Mouse (Mus musculus) thymus, postnatal 4 days (tissue): ENCODE data around the gene Gm44579.
A peak's percentile ranks its signal among the peaks of the same experiment; 100 is the strongest.

Experiments used
- DNase-seq: peaks from one replicate; pipeline ENCODE4 v3.0.0; 2021

The Gm44579 gene

DNA sequence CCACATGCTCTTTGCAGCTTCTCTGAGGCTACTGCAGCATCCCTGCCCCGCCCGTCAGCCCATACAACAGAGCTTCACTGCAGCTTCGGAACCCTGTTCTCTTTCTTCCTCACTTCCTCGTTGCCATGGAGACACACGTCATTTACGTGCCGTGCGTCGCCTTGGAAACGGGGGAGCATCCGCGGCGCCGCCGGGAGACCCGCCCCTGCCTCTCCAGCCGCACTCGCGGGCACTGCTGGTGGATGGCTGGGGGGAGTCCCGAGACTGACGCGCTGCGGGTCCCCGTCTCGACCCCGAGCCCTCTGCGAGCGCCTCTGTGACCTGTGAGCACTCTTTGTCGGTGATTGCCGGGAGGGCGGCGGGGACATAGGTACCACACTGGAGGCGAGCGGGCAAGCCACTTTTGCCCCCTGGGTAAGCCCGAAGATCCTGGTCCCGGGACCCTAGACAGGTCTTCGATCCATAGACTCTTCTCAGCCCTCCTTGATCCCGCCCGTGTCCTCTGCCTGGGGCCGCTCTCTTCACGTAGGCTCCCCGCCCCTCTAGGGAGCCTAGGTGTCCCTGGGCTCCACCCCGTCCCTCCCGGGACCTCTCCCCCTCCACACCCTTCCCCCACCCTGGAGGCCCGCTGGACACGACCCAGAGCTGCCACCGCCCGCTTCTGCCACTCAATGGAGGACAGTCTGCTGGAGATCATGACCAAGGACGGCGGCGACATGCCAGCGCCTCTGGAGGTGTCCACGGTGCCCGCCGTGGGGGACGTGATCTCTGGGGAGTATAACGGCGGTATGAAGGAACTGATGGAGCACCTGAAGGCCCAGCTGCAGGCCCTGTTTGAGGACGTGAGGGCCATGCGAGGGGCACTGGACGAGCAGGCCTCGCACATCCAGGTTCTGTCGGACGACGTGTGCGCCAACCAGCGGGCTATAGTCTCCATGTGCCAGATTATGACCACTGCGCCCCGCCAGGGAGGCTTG lies 52.8 kb downstream of the Gm44579 start:
- peak; percentile 81 for DNase-seq

DNA sequence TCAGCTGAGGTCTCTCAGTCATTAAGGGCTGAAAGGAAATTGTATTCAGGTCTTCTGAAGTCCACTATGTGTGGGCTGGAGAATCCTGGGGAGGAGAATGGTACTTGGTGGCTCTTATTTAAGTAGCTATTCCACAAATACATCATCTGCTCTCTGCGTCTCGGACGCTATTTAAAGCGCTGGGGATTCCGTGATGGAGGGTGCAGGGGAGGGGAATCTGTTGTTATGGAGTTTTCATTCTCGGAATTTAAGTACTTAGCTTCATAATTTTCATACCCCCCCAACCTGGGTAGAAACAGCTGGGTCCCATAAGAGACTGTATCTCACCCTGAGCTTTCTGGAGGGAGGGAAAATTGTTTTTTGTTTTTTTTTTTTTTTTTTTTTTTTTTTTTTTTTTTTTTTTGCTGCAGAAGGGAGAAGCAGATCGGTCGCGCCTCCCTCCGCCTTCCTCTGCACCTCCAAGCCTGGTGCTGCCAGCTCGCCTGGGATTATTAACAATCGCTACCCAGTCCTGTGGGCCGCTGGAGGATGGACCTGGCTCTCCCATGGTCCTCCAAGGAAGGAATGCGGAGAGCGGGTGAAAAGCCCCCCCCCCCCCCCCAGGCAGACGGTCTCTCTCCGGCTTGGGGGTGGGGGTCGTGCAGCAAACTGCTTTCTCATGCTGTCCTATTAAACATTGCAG lies 53.7 kb downstream of the Gm44579 start, which contains the start of gene Ccdc184:
TSS of gene Ccdc184 (plus strand) at position 196 of the 682 bp plus-strand sequence.
- no peak for DNase-seq

DNA sequence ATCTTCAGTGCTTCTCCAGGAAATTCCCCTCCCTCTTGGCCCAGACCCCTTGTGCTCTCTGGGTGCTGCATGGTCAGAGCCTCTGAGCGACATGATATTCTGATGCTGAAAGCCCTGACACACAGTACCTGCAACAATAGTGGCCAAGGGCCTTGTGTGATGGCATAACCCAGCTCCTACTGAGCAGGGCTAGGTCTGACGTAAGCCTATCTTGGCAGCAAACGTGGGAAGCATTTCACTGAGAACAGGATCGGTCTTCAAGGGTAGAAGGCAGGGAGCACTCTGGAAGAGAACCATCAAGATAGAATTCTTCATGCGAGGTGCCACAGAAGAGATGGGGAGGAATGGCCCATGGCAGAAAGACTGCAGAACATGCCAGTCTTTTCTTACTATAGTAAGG lies 55.3 kb downstream of the Gm44579 start, which contains the start of gene Asb8:
TSS of gene Asb8 (minus strand) at position 101 of the 400 bp plus-strand sequence.
- no peak for DNase-seq

DNA sequence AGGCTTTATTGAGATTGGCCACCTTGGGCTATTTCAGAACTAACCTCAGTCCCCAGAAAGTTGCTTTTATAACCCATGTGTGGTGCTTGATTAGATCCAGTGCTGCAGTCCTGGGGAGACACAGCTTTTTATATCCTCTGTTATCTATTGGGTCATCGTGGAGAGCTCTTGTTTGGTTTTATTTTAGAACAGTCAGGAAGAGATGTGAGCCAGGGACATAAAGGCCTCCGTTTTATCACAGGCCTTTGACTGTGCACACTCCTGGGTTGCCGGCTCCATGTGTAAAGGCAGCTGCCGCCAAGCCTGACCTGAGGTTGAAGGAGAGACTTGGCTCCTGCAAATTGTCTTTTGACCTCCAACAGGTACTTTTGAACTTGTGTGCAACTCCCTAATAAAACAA lies 58.2 kb downstream of the Gm44579 start:
- DNase-seq = no peak

DNA sequence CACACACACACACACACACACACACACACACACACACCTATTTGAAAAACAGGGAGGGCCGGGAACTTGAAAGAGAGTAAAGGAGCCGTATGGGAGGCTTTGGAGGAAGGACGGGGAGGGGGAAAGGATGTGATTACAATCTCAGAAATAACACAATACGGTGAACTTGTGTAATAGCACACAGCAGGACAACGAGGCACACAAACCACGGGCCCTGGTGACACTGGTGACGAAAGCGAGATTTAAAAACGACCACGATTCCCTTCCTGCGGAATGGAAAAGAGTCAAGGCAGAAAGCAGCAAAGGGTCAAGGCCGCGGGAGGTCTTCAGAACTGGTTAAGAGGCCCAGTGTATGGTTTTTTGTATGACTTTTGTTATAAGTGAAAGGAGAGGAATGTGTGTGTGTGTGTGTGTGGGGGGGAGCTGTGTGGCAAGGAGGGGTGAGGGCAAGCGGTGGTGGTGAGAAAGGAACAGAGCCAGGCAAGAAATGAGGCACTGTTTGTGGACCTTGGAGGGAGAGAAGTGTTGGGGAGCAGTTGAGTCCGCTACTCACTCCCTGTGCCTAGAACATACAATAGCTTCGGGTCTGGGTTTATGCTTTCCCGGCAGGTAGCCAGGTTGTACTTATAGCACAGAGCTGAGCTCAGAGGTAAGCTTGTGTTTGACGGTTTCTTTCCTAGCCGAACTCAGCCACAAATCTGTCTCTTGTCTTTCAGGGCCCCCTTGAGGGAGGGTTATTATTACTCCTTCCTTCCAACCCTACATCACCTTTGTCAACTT lies 59.6 kb downstream of the Gm44579 start:
- DNase-seq = no peak

DNA sequence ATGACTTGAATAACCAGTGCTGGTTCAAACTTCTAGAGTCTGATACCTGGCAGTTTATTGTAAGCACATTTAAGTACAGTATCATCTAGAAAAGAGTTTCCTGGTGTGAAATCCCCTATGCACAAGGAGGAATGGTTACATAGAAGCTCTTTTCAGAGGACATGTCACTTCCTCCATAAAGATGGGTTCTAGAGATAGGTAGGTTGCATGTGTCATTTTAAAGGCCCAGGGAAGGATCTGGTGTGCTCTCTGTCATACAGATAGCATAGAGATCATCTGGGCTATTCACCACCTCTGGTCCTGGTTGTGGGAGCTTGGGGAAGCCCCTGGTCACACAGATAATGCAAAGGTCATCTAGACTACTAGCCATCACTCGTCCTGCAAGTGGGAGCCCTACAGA lies 63.5 kb downstream of the Gm44579 start:
- no peak for DNase-seq

DNA sequence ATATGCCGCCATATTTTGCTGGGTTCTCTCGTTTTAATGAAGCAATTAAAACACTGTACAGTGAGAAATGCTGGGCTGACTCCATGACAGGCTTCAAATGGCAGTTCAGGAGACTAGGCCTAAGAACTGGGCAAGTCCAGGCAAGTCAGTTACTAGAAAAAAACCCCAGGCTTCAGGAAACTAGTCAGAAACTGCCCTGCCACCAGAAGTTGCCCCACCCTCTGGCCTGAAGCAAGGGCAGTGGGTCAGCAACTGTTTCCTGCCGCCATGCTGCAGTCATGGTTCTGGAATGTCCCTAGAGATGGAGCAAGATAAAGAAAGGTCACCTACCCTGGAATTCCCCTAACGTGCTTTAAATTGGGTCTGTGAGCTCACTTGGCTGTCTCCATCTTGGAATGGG lies 64.8 kb downstream of the Gm44579 start:
- no peak for DNase-seq

DNA sequence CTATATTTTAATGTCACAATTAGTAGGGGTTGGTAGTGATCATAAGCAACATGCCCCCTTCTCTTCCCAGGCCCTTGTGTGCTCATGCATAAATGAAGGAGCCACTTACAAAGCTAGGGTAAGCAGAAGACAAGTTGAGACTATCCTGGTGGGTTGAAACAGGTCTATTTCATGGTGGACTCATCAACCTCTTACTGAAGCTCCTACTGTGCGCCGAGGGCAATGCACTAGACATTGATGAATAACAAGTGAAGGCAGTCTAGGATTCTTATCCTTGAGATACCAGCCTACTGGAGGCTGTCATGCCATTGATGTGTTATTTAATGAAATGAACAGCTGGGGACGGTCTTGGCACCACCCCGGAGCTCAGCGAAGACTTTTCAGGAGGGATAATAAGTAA lies 65.5 kb downstream of the Gm44579 start:
- no peak for DNase-seq

DNA sequence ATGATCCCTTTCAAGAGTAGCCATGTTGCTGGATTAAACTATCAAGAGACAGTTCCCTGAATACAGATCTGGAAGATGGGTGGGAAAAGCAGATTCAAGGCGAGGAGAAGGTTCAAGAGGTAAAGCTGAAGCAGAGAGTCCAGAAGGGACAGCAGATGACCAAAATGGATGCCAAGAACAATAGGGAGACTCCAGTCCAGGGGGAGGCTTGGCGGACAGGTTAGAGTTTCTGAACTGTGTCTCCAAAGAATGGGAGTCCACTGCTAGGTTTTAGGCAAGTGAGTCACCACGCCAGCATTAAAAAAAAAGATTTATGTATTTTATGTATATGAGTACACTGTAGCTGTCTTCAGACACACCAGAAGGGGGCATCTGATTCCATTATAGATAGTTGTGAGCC lies 66.1 kb downstream of the Gm44579 start:
- no peak for DNase-seq

DNA sequence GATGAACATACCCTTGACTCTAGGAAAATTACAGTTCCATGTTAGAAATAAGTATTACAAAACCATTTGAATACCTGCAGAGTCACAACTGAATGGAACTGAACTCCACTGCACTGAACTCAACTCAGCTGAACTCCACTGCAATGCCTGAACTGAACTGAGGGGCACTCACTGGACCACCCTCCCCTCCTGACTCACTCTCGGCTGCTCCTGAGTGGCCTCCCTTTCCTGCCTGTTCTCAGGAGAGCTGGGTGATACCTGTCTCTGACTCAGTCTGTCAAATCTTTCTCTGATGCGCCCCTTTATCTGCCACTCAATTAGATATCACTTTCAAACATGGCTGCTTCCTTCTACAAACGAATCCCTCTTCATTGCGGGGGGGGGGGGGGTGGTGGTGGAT lies 66.6 kb downstream of the Gm44579 start:
- no peak for DNase-seq

DNA sequence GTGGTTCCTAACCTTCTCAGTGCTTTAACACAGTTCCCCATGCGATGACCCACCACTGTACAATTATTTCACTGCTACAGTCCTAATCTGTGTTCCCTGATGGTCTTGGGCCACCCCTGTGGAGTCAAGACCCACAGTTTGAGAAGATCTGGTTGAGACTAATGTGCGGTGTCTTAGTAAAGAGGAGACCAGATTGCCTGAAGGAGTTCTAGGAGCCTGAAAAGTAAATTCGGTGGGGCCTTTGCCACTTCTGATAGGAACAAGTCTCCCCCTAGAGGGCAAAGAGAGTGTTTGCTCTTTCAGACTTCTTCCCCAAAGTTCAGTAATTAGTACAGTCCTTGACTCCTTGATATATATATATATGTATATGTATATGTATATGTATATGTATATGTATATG lies 67.2 kb downstream of the Gm44579 start:
- no peak for DNase-seq

DNA sequence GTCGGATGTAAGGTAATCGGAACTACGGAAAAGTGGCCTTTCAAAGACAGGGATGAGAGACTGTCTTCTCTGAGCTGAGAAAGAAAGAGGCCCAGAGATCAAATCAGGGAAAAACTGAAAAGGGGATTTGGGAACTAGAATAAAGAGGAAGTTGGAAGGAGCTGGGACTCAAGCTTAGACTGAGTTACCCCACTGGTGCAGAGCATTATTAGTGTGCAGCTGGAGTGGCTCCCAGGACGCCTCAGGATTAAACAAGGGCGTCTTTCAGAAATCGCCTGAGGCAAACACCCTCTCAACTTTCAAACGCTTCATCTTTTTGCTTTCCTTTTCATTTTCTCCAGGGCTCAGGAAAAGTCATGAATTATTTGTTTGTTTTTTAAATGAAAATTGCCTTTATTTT lies 67.9 kb downstream of the Gm44579 start:
- DNase-seq = no peak

DNA sequence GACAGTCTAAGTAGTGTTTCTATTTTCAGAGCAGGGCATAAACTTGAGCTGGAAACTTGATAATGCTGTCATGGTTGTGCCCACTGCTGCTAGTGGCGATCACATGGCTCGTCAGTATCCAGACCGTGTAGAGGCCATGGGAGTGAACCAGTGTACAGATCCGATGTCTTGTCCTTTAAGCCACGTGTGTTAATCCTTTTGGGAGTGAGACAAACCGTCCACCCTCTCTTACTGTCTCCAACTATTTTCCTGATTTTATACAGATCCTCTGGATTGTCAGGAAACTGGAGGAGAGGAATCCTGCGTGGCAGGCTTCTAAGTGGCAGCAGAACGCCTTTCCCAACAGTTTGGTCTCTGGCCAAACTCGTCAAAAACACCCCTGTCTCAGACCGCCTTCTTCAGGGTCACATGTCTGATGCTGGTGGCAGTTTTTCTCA lies 71.6 kb downstream of the Gm44579 start:
- no peak for DNase-seq

DNA sequence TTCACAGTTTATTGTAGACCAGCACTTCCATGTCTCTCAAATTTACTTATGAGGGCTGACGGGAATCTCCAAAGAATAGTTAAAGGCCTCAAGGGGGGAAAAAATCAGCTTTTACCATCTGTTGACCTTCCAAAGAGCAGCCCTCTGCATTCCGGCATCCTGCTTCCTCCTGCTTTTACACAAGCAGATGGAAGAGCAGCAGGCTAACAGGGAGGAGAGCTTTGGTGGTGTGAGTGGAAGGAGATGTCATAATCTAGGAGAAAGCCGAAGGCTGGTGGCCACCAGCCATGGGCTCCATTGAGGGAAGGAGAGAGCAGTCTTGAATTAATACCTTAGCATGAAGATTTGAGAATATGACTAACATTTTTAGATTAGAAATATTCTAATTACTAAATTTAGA lies 72.4 kb downstream of the Gm44579 start:
- DNase-seq = no peak

DNA sequence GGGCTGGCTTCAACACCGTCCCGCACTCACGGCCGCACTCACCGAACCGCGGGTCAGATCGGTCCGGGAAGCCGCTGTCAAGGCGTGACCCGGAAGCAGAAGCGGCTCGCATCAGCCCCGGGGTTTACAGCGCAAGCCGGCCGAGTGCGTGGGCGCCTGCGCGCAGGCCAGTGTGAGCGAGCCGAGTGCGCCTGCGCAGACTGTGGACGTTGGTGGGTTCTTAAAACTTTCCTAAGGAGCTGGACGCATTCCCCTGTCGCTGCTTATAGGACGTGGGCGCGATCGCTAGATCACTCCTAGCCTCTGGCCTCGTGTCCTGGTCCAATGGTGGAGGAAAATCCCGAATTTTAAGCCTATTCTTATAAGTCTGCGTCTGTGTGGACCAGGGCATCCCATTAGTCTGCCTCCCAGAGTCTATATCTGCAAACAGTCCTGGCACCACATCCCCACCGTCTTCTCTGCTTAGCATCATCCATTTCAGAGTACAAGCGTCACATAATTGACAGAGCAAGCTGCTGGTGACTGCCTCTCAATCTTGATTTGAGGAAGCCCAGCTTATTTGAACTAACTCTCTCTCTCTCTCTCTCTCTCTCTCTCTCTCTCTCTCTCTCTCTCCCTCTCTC lies 75.1 kb downstream of the Gm44579 start:
- DNase-seq = peak; percentile 96

DNA sequence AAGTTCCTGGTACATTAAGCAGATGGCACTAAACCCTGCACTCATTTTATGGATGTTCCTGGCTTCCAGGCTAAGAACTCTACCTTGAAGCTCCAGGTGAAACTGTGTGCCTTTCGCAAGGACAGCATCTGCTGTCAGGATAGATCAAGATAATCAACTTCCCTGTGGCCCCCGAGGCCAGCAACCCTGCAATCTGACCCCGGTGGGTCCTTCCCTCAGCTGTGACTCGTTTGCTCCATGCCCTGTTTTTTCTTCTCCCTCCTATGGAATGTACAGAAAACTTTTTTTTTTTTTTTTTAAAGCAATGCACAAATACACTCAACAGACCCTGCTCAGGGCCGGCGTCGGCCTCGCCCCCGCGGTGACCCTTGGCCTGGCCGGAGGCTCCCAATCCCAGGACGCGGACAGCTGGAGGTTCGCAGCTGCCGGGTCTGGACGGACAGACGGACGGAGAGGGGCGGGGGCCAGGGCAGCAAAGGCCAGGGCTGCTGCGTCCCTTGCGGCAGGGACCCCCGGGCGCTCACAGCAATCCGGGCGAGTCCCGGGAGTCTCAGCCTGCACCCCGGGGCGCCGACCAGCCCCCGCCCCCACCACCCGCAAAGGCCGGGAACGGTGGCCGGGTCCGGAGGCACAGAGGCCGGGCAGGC lies 75.8 kb downstream of the Gm44579 start:
- DNase-seq = no peak

DNA sequence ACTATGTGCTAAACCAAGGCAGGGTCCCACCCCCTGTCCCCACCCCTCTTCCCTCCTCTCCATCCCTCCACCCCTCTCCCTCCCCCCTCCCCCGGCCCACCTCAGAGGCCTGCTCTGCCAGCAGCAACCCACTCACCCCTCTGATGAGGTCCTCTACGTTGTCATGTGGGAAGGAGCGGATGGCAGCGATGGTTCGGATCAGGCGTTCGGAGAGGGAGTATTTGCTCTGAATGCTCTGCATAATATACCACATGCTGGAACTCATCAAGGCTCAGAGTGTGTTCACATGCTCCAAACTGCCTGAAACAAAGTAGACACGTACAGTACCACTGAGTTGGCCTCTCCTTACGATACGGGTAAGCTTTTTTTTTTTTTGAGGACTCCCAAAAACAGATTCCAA lies 78.3 kb downstream of the Gm44579 start:
- DNase-seq = no peak

DNA sequence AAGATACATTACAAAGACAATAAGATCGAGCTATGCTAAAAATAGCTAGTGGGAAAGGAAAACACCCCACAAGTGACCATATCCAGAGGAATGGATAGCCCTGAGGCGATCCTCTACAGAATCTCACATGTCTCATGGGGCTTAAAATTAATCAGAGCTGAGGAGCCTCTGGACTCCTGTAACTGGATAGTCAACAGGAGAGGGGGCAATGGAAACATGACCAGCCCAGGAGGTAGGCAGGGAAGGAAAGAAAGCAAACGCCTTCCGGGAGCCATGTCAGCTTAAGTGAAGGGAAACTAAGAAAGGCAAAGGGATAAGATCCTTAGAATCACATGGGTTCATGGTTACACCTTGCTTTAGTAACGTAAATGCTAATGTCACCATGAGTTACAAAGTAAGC lies 80.0 kb downstream of the Gm44579 start:
- DNase-seq = no peak

DNA sequence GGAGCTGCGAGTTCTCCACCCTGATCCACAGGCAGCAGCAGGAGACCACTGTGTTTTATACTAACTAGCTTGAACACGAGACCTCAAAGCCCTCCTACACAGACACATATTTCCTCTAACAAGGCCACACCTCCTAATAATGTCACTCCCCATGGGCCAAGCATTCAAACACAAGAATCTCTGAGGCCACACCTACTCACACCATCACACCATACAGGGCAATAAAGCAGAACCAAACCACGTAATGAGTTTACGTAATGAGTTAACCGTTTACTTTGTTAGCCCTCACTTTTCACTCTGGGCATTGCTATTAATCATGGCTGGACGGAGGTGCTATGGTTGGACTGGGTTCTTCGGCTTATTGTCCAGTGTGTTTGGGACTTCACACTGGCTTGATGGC lies 81.0 kb downstream of the Gm44579 start:
- DNase-seq = no peak

DNA sequence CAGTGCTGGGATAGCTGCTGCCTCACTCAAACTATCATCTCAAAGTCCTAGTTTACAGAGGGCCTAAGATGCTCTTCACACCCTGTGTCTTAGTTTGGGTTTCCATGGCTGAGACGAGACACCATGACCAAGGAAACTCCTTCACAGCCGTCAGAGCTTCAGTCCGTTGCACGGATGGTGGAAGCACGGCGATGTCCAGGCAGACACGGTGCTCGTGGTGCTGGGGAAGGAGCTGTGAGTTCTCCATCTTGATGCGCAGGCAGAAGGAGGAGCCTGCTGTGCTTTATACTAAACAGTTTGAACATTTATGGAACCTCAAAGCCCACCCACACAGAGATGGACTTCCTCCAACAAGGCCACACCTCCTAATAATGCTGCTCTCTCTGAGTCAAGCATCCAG lies 83.9 kb downstream of the Gm44579 start:
- no peak for DNase-seq
